Mouse (Mus musculus) retina, postnatal 7 days (tissue): ENCODE measurements around the gene Brwd1.
A peak's percentile ranks its signal among the peaks of the same experiment; 100 is the strongest.
"Not testable (repeated sequence)": the region's sequence is repeated elsewhere in the genome, so short reads cannot be mapped to it uniquely, and the experiment has no call there.

Experiments used
- DNase-seq: peaks from one replicate; pipeline ENCODE4 v3.0.0-alpha.2; 2012; ENCODE audit warnings: low read depth, low spot score

Gene Brwd1

DNA sequence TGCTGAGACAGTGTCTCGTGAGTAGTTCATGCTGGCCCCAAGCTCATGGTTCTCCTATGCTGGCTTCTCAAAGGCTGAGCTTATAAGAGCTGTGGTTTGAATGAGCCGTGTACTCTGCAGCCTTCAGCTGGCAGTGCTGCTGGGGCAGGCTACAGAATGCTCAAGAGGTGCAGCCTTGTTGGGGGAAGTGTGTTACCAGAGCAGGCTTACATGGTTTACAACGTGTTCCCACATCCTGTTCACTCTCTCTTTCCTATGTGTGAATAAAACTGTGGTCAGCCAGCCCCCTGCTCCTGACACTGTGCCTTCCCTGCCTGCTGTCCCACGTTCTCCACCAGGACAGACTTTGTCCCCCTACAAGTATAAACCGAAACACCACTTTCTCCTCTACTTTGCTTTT lies 97.4 kb downstream of the Brwd1 start:
- no peak for DNase-seq

DNA sequence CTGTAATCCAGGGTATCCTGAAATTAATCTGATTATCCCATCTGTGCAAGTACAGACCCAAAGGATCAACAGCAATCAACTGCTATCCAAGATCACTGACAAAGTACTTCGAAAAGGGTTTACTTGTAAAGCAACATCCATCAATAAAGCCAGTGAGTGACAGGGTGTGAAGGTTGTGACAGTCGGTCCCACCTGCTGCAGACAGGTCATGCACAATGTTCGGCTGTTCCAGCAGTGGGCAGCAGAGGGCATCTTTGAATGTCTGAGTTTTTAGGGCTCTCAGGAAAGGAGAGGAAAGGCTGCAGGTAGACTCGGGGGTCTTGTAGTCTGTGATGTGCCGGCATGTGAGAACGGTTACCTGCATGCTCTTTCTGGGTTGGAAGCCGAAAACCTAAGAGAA lies 98.7 kb downstream of the Brwd1 start:
- peak; percentile 23 for DNase-seq

DNA sequence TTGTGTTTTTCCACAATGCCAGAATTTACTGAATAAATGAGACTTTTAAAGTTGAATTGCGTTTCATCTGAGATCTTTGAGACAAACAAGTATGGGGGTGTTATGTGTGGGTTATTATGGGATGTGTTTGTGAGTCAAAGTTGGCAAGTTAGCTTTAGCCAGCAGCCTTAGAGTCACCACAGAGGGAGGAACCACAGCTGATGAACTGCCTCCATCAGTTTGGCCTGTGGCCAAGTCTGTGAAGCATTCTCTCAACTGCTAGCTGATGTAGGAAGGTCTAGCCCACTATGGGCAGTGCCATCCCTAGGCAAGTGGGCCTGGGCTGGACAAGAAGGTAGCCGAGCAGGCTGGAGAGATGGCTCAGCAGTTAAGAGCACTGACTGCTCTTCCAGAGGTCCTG lies 111.5 kb downstream of the Brwd1 start:
- no peak for DNase-seq

DNA sequence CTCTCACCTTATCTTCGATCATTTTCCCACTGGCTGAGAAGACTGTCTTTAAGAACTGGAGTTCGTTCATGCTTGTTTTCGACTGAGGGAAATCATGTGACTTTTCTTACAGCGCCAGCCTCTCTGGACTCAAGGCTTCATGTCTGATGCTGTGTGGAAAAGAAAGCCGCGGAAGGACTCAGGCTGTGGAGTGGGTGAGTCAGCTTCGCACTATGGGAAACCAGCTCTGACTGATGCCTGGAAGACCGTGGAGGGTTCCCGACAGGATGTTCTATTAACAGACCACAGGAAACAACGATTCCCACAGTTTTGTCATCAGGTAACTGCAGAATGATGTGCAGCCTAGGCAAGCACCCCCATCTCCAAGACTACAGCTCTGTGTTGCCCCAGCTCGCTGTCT lies 114.9 kb downstream of the Brwd1 start:
- DNase-seq, result no peak

DNA sequence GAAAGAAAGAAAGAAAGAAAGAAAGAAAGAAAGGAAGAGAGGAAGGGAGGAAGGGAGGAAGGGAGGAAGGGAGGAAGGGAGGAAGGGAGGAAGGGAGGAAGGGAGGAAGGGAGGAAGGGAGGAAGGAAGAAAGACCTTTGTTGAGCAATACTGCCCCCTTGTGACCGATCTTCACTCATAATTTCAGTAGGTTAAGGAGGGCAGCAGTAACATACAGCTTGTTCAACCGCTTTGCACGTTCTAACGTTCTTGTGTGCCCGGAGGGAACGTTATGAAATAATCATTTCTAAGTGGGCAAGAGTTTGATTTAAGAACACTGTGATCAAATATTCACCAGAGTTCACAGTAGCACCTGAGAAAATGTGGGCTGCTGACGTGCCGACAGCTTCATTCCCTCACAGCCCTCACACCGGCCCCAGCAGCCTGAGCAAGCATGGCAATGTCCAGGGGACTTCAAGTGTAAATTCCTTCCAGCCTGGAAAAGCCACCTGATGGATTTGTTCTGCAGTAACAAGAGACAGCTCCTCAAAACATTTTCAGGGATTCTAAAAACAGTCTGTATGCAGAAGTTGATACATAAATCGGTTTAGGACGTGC lies 117.8 kb downstream of the Brwd1 start:
- peak; percentile 46 for DNase-seq

DNA sequence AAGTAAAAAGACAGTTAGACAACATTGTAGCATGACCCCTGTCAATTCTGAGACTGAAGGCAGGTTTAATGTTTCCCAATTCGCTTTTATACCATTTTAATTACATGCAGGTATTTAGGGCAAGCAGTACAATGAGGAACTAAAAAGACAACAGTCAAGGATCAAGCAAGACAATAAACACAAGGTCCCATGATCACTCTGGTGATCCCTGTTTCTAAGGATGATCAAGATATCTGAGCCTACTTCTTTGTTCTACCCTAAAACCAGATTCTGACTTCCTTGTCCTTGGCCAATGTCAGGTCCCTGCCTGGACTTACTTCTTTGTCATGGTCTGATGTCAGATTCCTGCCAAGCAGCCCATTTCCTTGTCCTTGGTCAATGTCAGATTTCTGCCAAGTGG lies 120.8 kb downstream of the Brwd1 start:
- not testable (repeated sequence) for DNase-seq

DNA sequence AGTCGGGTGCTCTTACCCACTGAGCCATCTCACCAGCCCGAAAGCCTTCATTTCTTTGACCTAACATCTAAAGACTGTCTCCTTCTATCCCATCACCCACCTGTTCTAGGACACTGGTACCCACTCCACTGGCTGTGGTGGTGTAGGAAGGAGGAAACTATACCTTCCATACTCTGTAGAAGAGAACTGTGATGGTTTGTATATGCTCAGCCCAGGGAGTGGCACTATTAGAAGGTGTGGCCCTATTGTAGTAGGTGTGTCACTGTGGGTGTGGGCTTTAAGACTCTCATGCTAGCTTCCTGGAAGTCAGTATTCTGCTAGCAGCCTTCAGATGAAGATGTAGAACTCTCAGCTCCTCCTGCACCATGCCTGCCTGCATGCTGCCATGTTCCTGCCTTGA lies 121.6 kb downstream of the Brwd1 start:
- DNase-seq, result not testable (repeated sequence)

DNA sequence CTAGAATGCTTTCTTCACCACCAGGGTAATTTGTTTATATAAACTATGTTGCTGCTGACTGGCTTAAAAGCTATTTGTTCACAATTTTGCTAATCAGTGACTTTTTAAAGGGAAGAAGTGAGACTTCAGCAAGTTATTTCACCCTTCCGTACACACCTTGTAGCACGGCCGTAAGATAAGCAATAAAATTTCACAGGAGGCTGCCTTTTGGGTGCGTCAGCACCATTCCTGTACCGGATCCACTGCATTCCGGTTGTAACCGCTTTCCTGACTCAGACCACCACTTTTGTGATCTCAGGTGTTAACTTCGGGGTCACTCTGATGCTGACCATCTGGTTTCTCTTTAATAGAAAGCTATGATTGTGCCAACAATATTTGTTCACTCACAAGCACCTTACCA lies 124.2 kb downstream of the Brwd1 start:
- DNase-seq, result no peak

DNA sequence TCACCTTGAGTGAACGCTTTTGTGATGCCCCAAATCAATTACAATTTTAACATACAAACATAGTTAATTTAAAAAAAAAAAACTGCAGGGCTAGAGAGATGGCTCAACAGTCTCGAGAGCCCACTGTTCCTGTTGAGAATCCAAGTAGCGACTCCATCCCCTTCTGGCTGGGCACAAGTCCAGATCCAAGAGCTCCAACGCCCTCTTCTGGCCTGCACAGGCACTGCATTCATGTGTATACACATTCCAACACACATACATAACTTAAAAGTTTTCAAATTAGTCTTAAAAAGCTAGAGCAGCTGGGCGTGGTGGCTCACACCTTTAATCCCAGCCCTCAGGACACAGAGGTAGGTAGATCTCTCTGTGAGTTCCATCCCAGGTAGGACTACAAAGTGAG lies 125.7 kb downstream of the Brwd1 start:
- DNase-seq, result no peak

DNA sequence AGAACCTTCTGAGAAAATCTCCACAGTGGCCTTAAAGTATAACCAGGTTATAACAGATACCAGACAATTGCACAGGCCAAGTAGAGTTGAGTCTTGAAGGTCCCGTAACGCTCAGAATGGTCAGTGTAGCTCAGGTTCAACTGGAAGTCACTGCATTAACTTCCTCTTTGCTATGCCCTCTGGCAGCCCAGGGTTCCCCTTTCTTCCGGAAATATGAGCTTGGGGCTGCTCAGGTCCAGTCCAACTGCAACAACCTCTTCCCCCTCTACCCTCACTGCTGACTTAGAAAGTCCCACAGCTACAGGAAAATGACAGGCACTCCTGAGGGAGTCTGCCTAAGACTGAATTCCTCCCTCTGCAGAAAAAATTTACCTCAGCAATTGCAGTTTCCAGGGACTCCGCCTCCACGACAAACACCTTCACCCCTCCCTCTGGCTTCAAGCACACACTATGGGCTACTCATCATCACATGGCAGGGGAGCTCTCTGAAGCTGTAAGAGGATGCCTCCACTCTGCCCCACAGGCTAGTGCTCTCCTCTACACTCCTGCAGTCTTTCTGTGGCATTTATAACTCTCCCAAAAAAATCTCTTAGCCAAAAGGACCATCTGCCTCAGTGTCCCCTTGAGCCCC lies 126.5 kb downstream of the Brwd1 start:
- no peak for DNase-seq

DNA sequence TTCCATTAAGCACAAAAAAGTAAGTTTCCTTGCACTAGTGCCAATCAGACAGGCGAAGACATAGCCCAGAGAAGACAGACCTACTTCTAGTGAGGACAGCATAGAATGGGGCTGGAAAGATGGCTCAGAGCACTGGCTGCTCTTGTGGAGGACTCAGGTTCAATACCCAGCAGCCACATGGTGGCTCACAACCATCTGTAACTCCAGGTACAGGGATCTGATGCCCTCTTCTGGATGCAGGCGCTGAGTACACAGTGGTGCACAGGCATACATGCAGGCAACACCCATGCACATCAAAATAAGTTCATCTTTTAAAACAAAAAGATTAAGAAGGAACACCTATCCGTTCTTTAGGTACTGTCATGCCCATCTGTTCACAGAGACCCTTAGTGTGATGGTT lies 128.0 kb downstream of the Brwd1 start:
- DNase-seq, result no peak

DNA sequence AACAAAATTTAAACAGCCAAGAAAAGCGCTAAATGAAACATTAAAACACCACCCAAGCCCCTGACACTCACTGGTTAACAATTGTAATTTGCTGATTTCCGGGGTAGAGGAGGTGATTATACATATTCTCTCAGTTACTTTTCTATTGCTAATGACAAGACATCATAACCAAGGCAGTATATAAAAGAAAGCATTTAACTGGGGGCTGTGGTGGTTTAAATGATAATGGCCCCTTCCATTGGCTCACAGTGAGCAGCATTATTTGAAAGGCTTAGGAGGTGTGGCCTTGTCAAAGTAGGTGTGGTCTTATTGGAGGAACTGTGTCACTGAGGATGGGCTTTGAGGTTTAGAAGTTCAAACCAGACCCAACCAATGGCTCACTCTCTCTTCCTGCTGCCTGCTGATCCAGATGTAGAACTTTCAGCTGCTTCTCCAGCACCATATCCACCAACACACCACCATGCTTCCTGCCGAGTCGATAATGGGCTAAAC lies 129.1 kb downstream of the Brwd1 start:
- DNase-seq, result no peak

DNA sequence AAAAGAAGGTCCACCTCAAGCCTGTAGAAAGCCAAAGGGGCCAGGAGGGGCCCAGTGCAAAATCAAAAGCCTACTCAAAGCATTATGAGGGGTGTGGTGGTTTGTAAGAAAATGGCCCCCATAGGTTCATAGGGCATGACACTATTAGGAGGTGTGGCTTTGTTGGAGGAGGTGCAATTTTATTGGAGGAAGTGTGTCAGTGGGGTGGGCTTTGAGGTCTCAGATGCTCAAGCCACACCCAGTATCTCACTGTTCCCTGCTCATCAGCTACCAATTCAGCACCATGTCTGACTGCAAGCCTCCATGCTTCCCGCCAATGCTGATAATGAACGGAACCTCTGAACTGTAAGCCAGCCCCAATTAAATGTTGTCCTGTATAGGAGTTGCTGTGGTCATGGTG lies 130.9 kb downstream of the Brwd1 start:
- no peak for DNase-seq

DNA sequence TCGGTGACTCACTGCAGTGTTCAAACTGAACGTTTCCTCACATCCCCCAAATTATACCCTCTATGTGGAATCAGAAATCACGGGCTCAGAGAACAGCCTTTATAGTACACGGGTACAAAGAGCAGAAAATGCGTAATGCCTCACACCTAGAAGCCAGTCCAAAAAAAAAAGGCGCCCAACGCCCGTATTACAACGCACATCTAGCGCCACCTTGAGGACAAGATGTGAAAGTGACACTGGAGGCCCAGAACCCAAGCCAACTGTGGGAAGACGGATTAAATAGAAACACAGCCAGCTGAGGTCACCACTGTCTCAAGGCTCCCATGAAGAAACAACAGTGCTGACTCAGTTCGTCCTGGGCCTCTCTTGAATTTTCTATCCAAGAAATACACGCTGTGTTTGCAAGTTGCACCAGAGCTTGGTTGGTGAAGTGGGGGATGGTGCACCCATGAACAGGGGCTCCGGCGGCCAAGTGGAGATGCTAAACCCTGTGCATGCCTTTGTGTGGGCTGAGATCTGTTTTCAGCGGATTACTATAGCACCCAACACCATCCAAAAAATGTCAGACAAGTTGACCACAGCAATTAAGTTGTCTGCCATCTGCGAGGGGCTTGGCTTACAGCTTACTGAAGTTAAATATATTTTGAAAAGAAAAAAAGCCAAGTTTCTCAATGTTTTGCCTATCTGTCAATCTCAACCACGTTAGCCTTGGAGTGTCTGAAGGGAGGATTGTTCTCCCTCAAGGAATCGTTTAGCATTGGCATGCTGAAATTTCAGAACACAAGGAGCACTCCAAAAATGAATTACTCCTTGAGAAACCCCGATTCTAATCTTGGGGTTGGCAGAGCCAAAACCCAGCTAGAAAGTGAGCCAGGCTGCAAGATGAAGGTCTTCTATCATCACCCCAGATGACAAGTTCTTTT lies 136.7 kb downstream of the Brwd1 start:
- peak; percentile 65 for DNase-seq

DNA sequence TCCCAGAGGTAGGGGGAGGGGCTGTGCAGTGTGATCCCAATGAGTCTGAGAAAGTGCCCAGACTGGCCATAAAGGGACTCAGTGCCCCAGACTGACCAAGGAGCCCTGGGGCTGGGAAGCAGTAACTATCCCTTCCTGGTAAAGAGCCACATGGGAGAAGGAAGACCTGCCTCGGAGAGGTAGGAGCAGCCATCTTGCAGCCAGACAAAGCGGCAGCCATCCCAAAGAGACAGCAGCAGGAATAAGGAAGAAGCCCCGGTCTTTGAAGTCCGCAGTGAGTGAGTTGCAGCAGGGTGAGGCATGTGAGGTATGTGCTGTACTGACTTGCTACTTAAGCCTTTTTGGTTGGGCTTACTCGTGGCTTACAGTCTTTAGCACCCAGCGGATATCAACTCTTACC lies 139.1 kb downstream of the Brwd1 start:
- no peak for DNase-seq
